Mouse (Mus musculus) ES-Bruce4 (cell line): Measurements from ENCODE around the gene Lrba. TPM values are rescaled to one million over a fixed set of nuclear protein-coding genes. Genes with fewer than 3 reads are reported as not detected.

ENCODE experiments used
- H3K27ac ChIP-seq: 2 replicates; pipeline ENCODE4 v1.5.1; 2012; ENCODE audit warnings: low read length, inconsistent platforms; ENCODE audit not compliant: insufficient read depth
- H3K27me3 ChIP-seq: 2 replicates; pipeline ENCODE4 v1.6.1; 2012; ENCODE audit warnings: mild to moderate bottlenecking, low read length, inconsistent platforms; ENCODE audit not compliant: control insufficient read depth, poor library complexity, insufficient read depth, severe bottlenecking
- H3K36me3 ChIP-seq: 2 replicates; pipeline ENCODE4 v1.6.1; 2012; ENCODE audit warnings: inconsistent platforms, mild to moderate bottlenecking, low read length, moderate library complexity; ENCODE audit not compliant: control insufficient read depth, poor library complexity, insufficient read depth, severe bottlenecking
- H3K4me1 ChIP-seq: one replicate; pipeline ENCODE4 v1.8.1; 2011; ENCODE audit warnings: low read length; ENCODE audit not compliant: control insufficient read depth, insufficient read depth
- H3K4me3 ChIP-seq: 2 replicates; pipeline ENCODE4 v1.5.1; 2011; ENCODE audit warnings: low read depth, mild to moderate bottlenecking, low read length
- H3K9ac ChIP-seq: 2 replicates; pipeline ENCODE4 v1.6.1; 2012; ENCODE audit warnings: low read depth, mild to moderate bottlenecking, inconsistent platforms; ENCODE audit not compliant: poor library complexity, severe bottlenecking
- H3K9me3 ChIP-seq: replicated peaks from 2 replicates; pipeline ENCODE4 v1.6.1; 2012; ENCODE audit warnings: mild to moderate bottlenecking, low read length, inconsistent platforms; ENCODE audit not compliant: control insufficient read depth, poor library complexity, insufficient read depth, severe bottlenecking
- CTCF ChIP-seq: IDR thresholded peaks from one replicate; pipeline ENCODE4 v1.8.1; 2011; ENCODE audit warnings: low read depth, low read length
- EP300 ChIP-seq: IDR thresholded peaks from 2 replicates; pipeline ENCODE4 v1.6.1; 2011; ENCODE audit warnings: low read depth, low read length; ENCODE audit not compliant: insufficient read depth
- POLR2A ChIP-seq: IDR thresholded peaks from one replicate; pipeline ENCODE4 v1.8.1; 2011; ENCODE audit warnings: low read length; ENCODE audit not compliant: insufficient read depth
- polyA plus RNA-seq: library from polyadenylated mRNA; stranded (reverse); fragments of >200 nt; gene quantifications from 2 replicates; pipeline ENCODE4 v1.2.4, GENCODE M21; 2011; ENCODE audit warnings: low read depth; ENCODE audit not compliant: missing spikeins, insufficient read depth, insufficient read length

Lrba gene
- polyA plus RNA-seq, 1 experiment, result 24.5 TPM

DNA sequence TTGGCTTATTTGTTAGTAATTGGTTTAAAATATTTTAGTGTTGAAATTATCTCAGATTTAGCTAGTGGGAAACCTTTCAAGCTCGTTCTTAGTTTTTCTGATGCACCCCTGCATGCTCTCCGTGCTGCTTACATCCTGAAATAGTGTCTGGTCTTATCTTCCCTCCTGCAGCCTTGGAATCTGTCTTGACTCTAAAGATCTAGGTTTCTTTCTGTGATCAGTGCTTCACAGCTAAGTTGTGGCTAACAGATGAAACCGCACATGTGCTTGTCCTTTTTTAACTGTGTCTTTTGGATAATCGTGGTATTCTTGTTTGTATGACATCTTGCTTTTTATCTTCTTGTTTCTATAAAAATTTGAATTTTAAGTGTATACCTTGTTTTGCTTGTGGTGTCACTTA lies 342.8 kb downstream of the Lrba start:
- TF ChIP-seq EP300 (no peak), CTCF (no peak), POLR2A (no peak)
- H3K27ac ChIP-seq, result no peak overlapping the region
- H3K4me1 ChIP-seq, result peaks cover 1% of the 10 kb centered on the region
- no peaks in the 10 kb centered on the region for H3K36me3 ChIP-seq
- H3K9me3 ChIP-seq, result no peaks in the 10 kb centered on the region
- H3K9ac ChIP-seq, result no peak overlapping the region
- H3K27me3 ChIP-seq, result no peaks in the 10 kb centered on the region
- no peak overlapping the region for H3K4me3 ChIP-seq

DNA sequence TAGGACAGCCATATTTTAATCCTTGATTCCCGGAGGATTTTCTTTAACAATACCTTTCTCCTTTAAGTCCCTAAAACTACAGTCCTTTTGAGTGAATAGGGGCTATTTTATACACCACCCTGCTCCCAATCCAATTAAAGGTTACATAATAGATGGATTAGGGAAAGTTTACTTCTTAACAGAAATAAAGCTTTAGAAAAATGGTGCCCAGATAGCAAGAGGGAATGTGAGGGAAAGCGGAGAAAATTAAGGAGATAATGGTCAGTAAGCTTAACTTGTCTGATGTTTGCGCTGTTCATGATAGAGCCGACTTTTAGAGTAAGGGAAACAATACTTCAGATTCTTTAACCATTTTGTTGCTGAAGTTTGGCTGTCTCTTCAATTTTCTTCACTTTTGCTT lies 347.0 kb downstream of the Lrba start:
- H3K4me3 ChIP-seq, result no peak overlapping the region
- no peak overlapping the region for H3K27ac ChIP-seq
- no peaks in the 10 kb centered on the region for H3K27me3 ChIP-seq
- no peak overlapping the region for H3K9ac ChIP-seq
- no peaks in the 10 kb centered on the region for H3K4me1 ChIP-seq
- H3K36me3 ChIP-seq, result no peaks in the 10 kb centered on the region
- H3K9me3 ChIP-seq, result no peaks in the 10 kb centered on the region
- TF ChIP-seq EP300 (no peak), POLR2A (no peak)

DNA sequence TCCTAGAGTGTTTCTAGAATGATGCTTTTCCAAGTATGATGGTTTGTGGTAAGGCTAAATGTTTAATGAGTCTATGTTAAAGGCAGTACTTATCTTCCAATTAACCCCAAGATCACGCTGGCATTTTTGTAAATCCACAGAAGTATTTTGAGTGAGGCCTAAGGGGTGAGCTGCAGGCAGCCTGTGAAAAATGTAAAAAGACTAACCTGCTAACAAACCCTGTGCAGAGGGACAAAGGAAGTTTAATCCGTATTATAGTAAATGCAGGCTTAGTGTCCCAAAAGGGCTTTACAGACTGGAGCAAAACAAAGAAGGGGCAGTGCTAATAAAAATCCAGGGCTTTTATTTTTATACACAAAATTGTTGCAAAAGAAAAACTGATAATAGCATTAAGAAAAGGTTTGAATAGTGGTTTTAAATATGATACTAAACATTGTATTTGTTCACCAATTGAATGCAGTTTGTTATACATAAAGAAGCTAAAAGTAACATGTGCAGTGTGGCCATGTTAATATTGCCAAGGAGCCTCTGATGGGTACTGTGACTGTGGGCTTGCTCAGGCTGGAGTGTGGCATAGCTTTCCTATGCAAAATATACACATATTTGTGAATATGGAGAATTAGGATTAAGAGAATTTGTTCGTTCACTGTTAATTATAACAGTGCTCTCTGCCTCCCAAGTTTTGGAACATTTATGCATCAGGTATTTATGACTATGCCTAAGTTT lies 348.2 kb downstream of the Lrba start:
- H3K36me3 ChIP-seq, result no peaks in the 10 kb centered on the region
- no peaks in the 10 kb centered on the region for H3K9me3 ChIP-seq
- no peak overlapping the region for H3K9ac ChIP-seq
- H3K4me1 ChIP-seq, result no peaks in the 10 kb centered on the region
- no peak overlapping the region for H3K4me3 ChIP-seq
- no peaks in the 10 kb centered on the region for H3K27me3 ChIP-seq
- no peak overlapping the region for H3K27ac ChIP-seq
- TF ChIP-seq EP300 (no peak), CTCF (no peak), POLR2A (no peak)

DNA sequence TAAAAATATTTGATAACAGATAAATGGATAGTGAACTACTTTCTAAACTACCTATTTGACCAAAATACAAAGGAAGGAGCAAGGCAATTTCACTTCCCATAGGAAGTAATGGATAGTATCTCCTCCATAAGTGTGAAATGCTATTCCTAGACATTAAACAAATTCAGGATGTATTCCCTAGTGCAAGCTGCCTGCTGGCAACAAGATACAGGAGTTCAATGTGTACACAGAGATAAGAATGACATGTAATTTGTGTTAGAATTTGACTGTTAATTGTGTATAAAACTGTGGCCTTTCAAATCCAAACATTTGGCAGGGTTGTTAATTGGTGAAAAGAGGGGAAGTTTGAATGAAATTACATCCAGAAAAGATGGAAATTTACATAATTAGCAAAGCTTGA lies 350.8 kb downstream of the Lrba start:
- H3K9ac ChIP-seq, result no peak overlapping the region
- H3K9me3 ChIP-seq, result no peaks in the 10 kb centered on the region
- no peak overlapping the region for H3K27ac ChIP-seq
- no peak overlapping the region for H3K4me3 ChIP-seq
- H3K27me3 ChIP-seq, result no peaks in the 10 kb centered on the region
- TF ChIP-seq CTCF (no peak), POLR2A (no peak), EP300 (no peak)
- no peaks in the 10 kb centered on the region for H3K36me3 ChIP-seq
- H3K4me1 ChIP-seq, result no peaks in the 10 kb centered on the region

DNA sequence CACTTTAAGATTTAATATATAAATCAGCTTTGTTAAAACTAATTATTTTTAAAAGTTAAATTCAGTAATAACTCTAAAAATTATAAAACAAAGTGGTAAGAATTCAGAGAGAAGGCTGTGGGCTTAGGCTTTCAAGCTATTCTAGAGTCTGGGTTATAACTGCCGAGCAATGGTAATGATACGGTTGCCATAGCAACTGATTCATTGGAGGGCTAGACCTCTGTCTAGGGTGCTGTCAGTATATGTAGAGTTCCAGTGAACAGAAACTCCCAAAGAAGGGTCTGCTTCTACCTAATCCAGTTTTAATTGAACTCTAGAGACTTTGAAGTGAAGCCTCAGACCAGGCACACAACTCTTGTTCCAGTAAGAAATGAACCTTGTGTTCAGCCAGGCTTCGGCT lies 377.8 kb downstream of the Lrba start:
- Histone ChIP-seq H3K4me1 (no peaks in the 10 kb centered on the region), H3K27me3 (no peaks in the 10 kb centered on the region), H3K4me3 (no peak overlapping the region), H3K9me3 (no peaks in the 10 kb centered on the region), H3K27ac (no peak overlapping the region), H3K9ac (no peak overlapping the region), H3K36me3 (no peaks in the 10 kb centered on the region)
- TF ChIP-seq EP300, result no peak
- TF ChIP-seq POLR2A, result no peak
- no peak for TF ChIP-seq CTCF

DNA sequence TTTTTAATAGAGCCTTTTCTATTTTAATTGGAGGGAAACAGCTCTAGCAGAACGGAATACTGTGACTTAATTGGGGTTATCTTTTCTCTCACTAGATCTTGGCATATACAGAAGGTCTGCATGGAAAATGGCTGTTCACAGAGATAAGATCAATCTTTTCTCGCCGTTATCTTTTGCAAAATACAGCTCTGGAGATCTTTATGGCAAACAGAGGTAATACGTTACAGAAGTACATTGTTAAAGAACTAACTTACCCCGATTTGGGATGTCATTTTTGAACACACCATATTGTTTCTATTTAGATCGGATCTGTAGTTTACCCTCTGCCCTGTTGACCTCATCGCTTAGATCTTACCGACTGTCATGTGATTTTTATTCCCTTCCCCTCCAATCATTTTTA lies 381.3 kb downstream of the Lrba start:
- H3K9ac ChIP-seq, result no peak overlapping the region
- TF ChIP-seq EP300 (no peak), CTCF (no peak), POLR2A (no peak)
- no peaks in the 10 kb centered on the region for H3K9me3 ChIP-seq

More for the DNA sequence above, 381.3 kb downstream of the Lrba start:
- Histone ChIP-seq H3K27me3 (no peaks in the 10 kb centered on the region), H3K4me1 (no peaks in the 10 kb centered on the region), H3K27ac (no peak overlapping the region), H3K36me3 (no peaks in the 10 kb centered on the region), H3K4me3 (no peak overlapping the region)
